7 mouse cellular contexts compared by ENCODE assay signal in the genomic region with DNA sequence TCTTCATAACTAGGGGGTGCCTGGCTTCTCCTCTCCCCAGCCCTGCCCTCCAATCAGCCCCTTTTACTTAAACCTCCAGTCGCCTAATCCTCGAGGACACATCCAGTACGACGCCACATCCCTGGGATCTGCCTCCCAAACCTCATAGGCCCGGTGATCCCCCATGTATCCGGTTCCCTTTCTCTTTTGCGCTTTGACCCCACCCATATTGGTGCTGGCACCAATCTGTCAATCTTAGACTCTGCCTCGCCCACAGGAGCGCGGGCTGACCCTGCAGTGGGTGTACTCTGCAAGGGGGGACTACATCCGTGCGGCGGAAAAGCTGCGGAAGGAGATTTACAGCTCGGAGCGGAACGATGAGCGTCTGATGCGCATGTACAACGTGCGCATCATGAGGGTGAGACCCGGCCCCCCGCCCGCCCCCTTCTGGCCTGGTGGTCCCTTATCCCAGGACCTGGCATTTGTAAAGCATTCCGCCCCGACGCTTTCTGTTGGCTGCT. TPM values are rescaled to one million over a fixed set of nuclear protein-coding genes. Genes with fewer than 3 reads are reported as not detected.
A peak's percentile ranks its signal among the peaks of the same experiment; 100 is the strongest.
DNase-seq lines count a peak whose midpoint lies in the region; ATAC-seq lines count a peak whose summit lies in the region.

No protein-coding gene starts in this region.

- no peak overlapping the region for H3K27ac ChIP-seq in lung, embryonic 15.5 days

- no peaks in the 10 kb centered on the region for H3K9me3 ChIP-seq in lung, embryonic 15.5 days

- ATAC-seq in frontal cortex, adult (ENCODE audit: low TSS enrichment) = peak; percentile 59; the same call in 1 of the 2 replicates
- ATAC-seq in lung, embryonic 15.5 days (ENCODE audit: borderline replicate concordance, extremely low read depth, low FRiP score, low TSS enrichment) = peak; percentile 60

- H3K27me3 ChIP-seq in lung, embryonic 15.5 days = peaks cover 19% of the 10 kb centered on the region; the same call in 1 of the 2 replicates

- H3K4me2 ChIP-seq in lung, embryonic 15.5 days = peak overlapping the region; percentile 65

- no peaks in the 10 kb centered on the region for H3K36me3 ChIP-seq in lung, embryonic 15.5 days

- peaks cover 11% of the 10 kb centered on the region for H3K4me1 ChIP-seq in lung, embryonic 15.5 days

- WGBS in lung, embryonic 15.5 days = 10% methylated on average over 27 of the region's 27 CpGs

- peak overlapping the region; percentile 36 for H3K4me3 ChIP-seq in lung, embryonic 15.5 days

- peak overlapping the region; percentile 19; the same call in 1 of the 2 replicates for H3K9ac ChIP-seq in lung, embryonic 15.5 days

- DNase-seq in ES-CJ7 (ENCODE audit: low read depth, low spot score) = peak; percentile 59
- peak; percentile 40 for DNase-seq in Muller cell, postnatal 12 days (ENCODE audit: inconsistent ontology term)
- peak; percentile 48 to 69 for DNase-seq in layer of hippocampus, adult 18-20 months (ENCODE audit: low spot score in 2 of 2)
- peak; percentile 73 for DNase-seq in right cerebral cortex, postnatal 14 days
- no peak for DNase-seq in urinary bladder, adult 18-20 months (ENCODE audit: low spot score in 2 of 2)

RNA-seq across cellular contexts. Expression of a gene that starts 14.1 kb away (rescaled TPM):
- 10 to 100 TPM; 14.6 to 15.2 TPM for total RNA-seq in layer of hippocampus, adult 18-20 months (2021)
- polyA plus RNA-seq in lung, embryonic 15.5 days (2015; fragmentation: Nextera tagmentation; extraction: Ambion mirVana) = 0.31 and 0.40 TPM in 2 replicates

RNA-seq across cellular contexts. Expression of a gene that starts 17.1 kb away (rescaled TPM):
- total RNA-seq in layer of hippocampus, adult 18-20 months (2021) = 10 to 100 TPM; 20.9 to 25.2 TPM
- 31.6 and 32.8 TPM in 2 replicates for polyA plus RNA-seq in lung, embryonic 15.5 days (2015; fragmentation: Nextera tagmentation; extraction: Ambion mirVana)

RNA-seq across cellular contexts. Expression of a gene that starts 29.9 kb away (rescaled TPM):
- total RNA-seq in layer of hippocampus, adult 18-20 months (2021) = 1 to 10 TPM; 6.1 to 7.5 TPM
- 130 TPM in 2 replicates for polyA plus RNA-seq in lung, embryonic 15.5 days (2015; fragmentation: Nextera tagmentation; extraction: Ambion mirVana)

RNA-seq across cellular contexts. Expression of a gene that starts 30.4 kb away (rescaled TPM):
- total RNA-seq in layer of hippocampus, adult 18-20 months (2021) = 100 to 1,000 TPM; 118 to 136 TPM
- 0.24 and 0.71 TPM in 2 replicates for polyA plus RNA-seq in lung, embryonic 15.5 days (2015; fragmentation: Nextera tagmentation; extraction: Ambion mirVana)

RNA-seq across cellular contexts. Expression of a gene that starts 45.1 kb away (rescaled TPM):
- total RNA-seq in layer of hippocampus, adult 18-20 months (2021) = under 1 TPM; 0.20 to 0.47 TPM
- 0.08 and 0.21 TPM in 2 replicates for polyA plus RNA-seq in lung, embryonic 15.5 days (2015; fragmentation: Nextera tagmentation; extraction: Ambion mirVana)

Comparison
In these comparisons a context has a peak if more than half of its experiments do, and no peak if none do; other contexts are left out.
1. DNase-seq: peak in ES-CJ7 (single experiment), Muller cell, postnatal 12 days (single experiment), layer of hippocampus, adult 18-20 months (2 of 2) and right cerebral cortex, postnatal 14 days (single experiment); none in urinary bladder, adult 18-20 months (0 of 2).